Mouse (Mus musculus) G1E (cell line): ENCODE data around the gene Med26. TPM values are rescaled to one million over a fixed set of nuclear protein-coding genes. Genes with fewer than 3 reads are reported as not detected.

Experiments
- ATAC-seq: 2 replicates; pipeline ENCODE4 v1.8.0; 2016; ENCODE audit warnings: mild to moderate bottlenecking; ENCODE audit not compliant: insufficient number of reproducible peaks, poor library complexity, low FRiP score, severe bottlenecking; ENCODE audit errors: extremely low read depth
- DNase-seq: peaks from one replicate; pipeline ENCODE4 v3.0.0; 2012; ENCODE audit warnings: low spot score
- H3K27me3 ChIP-seq: 2 replicates; pipeline ENCODE4 v1.6.1; 2012; ENCODE audit warnings: mild to moderate bottlenecking, low read length, inconsistent platforms; ENCODE audit not compliant: insufficient read depth
- H3K36me3 ChIP-seq: replicated peaks from 2 replicates; pipeline ENCODE3; 2012; ENCODE audit warnings: mild to moderate bottlenecking, inconsistent platforms
- H3K4me1 ChIP-seq: 2 replicates; pipeline ENCODE4 v1.6.1; 2012; ENCODE audit warnings: low read depth, low read length, inconsistent platforms, mixed read lengths; ENCODE audit not compliant: insufficient read depth
- H3K4me3 ChIP-seq: 2 replicates; pipeline ENCODE4 v1.5.1; 2012; ENCODE audit warnings: low read depth, mild to moderate bottlenecking, inconsistent platforms, low read length, moderate library complexity, mixed read lengths
- H3K9me3 ChIP-seq: replicated peaks from 2 replicates; pipeline ENCODE4 v1.6.1; 2012; ENCODE audit warnings: inconsistent platforms
- CTCF ChIP-seq: IDR thresholded peaks from 2 replicates; pipeline ENCODE4 v1.5.1; 2012; ENCODE audit warnings: low read depth, low read length, inconsistent platforms, mixed read lengths
- GATA1 ChIP-seq: IDR thresholded peaks from 2 replicates; pipeline ENCODE4 v1.6.1; 2012; ENCODE audit warnings: borderline replicate concordance, low read length, inconsistent platforms, mixed read lengths
- GATA2 ChIP-seq: IDR thresholded peaks from 2 replicates; pipeline ENCODE4 v1.6.1; 2012; ENCODE audit warnings: low read depth, low read length, inconsistent platforms, borderline replicate concordance
- POLR2AphosphoS5 ChIP-seq: IDR thresholded peaks from 2 replicates; pipeline ENCODE4 v1.6.1; 2012; ENCODE audit warnings: low read depth, low read length, inconsistent platforms; ENCODE audit not compliant: insufficient replicate concordance
- TAL1 ChIP-seq: conservative IDR thresholded peaks from 2 replicates; pipeline ENCODE4 v1.6.1; 2012; ENCODE audit warnings: low read depth, low read length, inconsistent platforms, mixed read lengths
- polyA plus RNA-seq: library from polyadenylated mRNA; stranded (reverse); fragments of >175 nt; gene quantifications from 2 replicates; pipeline ENCODE4 v1.2.3, GENCODE M21; 2012
- total RNA-seq, 2 experiments: library from RNA; stranded (forward) in 1 of 2; stranded (reverse) in 1 of 2; fragments of 200-1000 nt in 1 of 2; fragments of >200 nt in 1 of 2; fragmentation: Nextera tagmentation in 1 of 2; gene quantifications; 2 replicates each; pipeline ENCODE4 v1.2.3; 2014 to 2017

Med26 gene
- total and polyA plus RNA-seq, 3 experiments: 7.6 to 43.8 (median 14.8) TPM

GRCm38 (mm10) chr8:72500521-72500931 is 47.5 kb downstream of the Med26 start:
- DNase-seq (no peak), ATAC-seq (no peak)
- H3K36me3 ChIP-seq: peaks cover 96% of the 10 kb centered on the region
- H3K4me1 ChIP-seq: peaks cover 52% of the 10 kb centered on the region
- H3K27me3 ChIP-seq: no peaks in the 10 kb centered on the region
- H3K4me3 ChIP-seq: no peak overlapping the region
- no peaks in the 10 kb centered on the region for H3K9me3 ChIP-seq
- TF ChIP-seq CTCF (no peak), GATA1 (no peak), POLR2AphosphoS5 (no peak), TAL1 (no peak), GATA2 (no peak)

GRCm38 (mm10) chr8:72499521-72500284 is 48.4 kb downstream of the Med26 start:
- no peaks in the 10 kb centered on the region for H3K27me3 ChIP-seq
- TF ChIP-seq GATA1 (no peak), TAL1 (no peak), CTCF (no peak), GATA2 (no peak), POLR2AphosphoS5 (no peak)
- no peak for ATAC-seq
- H3K4me1 ChIP-seq: peaks cover 55% of the 10 kb centered on the region
- H3K9me3 ChIP-seq: no peaks in the 10 kb centered on the region
- no peak for DNase-seq
- peaks cover 100% of the 10 kb centered on the region for H3K36me3 ChIP-seq
- no peak overlapping the region for H3K4me3 ChIP-seq

GRCm38 (mm10) chr8:72498527-72498926 is 49.5 kb downstream of the Med26 start:
- no peaks in the 10 kb centered on the region for H3K27me3 ChIP-seq
- peaks cover 54% of the 10 kb centered on the region for H3K4me1 ChIP-seq
- DNase-seq: no peak

GRCm38 (mm10) chr8:72497911-72498310 is 50.2 kb downstream of the Med26 start:
- H3K4me3 ChIP-seq: no peak overlapping the region
- H3K36me3 ChIP-seq: peaks cover 95% of the 10 kb centered on the region
- no peaks in the 10 kb centered on the region for H3K27me3 ChIP-seq
- H3K9me3 ChIP-seq: no peaks in the 10 kb centered on the region
- H3K4me1 ChIP-seq: peaks cover 58% of the 10 kb centered on the region
- no peak for DNase-seq
- TF ChIP-seq POLR2AphosphoS5: no peak
- TF ChIP-seq GATA2: no peak
- no peak for TF ChIP-seq TAL1
- TF ChIP-seq GATA1: no peak
- no peak for TF ChIP-seq CTCF
- no peak for ATAC-seq

More at GRCm38 (mm10) chr8:72498527-72498926, 49.5 kb downstream of the Med26 start:
- Histone ChIP-seq H3K4me3 (no peak overlapping the region), H3K36me3 (peaks cover 99% of the 10 kb centered on the region), H3K9me3 (no peaks in the 10 kb centered on the region)
- TF ChIP-seq CTCF (no peak), GATA1 (no peak), TAL1 (no peak), POLR2AphosphoS5 (no peak), GATA2 (no peak)
- ATAC-seq: no peak

- no peaks in the 10 kb centered on the region for H3K27me3 ChIP-seq
- no peak for DNase-seq
- TF ChIP-seq GATA2: no peak
- no peak for ATAC-seq
- no peak overlapping the region for H3K4me3 ChIP-seq
- peaks cover 81% of the 10 kb centered on the region for H3K36me3 ChIP-seq
- peaks cover 62% of the 10 kb centered on the region for H3K4me1 ChIP-seq
- no peaks in the 10 kb centered on the region for H3K9me3 ChIP-seq
These were observed 51.9 kb downstream of the Med26 start for GRCm38 (mm10) chr8:72496217-72496616.

GRCm38 (mm10) chr8:72495411-72496111 is 52.5 kb downstream of the Med26 start:
- peaks cover 80% of the 10 kb centered on the region for H3K36me3 ChIP-seq

More at GRCm38 (mm10) chr8:72495411-72496111, 52.5 kb downstream of the Med26 start:
- ATAC-seq (no peak), DNase-seq (no peak)
- Histone ChIP-seq H3K4me1 (peaks cover 66% of the 10 kb centered on the region), H3K4me3 (peak overlapping the region; percentile 5; the same call in 1 of the 2 replicates), H3K9me3 (no peaks in the 10 kb centered on the region), H3K27me3 (no peaks in the 10 kb centered on the region)
- TF ChIP-seq CTCF (no peak), POLR2AphosphoS5 (no peak), TAL1 (no peak), GATA2 (no peak), GATA1 (no peak)
